Mouse (Mus musculus) cerebellum, postnatal 10 days (tissue): Measurements from ENCODE around the gene Trim11.
"Not testable (repeated sequence)": the region's sequence is repeated elsewhere in the genome, so short reads cannot be mapped to it uniquely, and the experiment has no call there.

Experiments
- DNase-seq, 2 experiments: peaks; one replicate each; pipeline ENCODE4 v3.0.0; 2021; ENCODE audit warnings: mixed read lengths in 2 of 2

Gene Trim11

GRCm38 (mm10) chr11:58978027-58978705 is at the start of gene Trim11:
Gene Trim11, plus strand, starts transcription at chr11:58978093.
- DNase-seq = peak; percentile 76 to 77

- DNase-seq = no peak
Observed at GRCm38 (mm10) chr11:58929055-58929454, 48.8 kb upstream of the Trim11 start.

GRCm38 (mm10) chr11:58929641-58930040 is 48.3 kb upstream of the Trim11 start:
- DNase-seq = no peak

GRCm38 (mm10) chr11:58930254-58930653 is 47.6 kb upstream of the Trim11 start:
- no peak for DNase-seq

- DNase-seq = peak in 1 of 2 experiments; percentile 40
Observed at GRCm38 (mm10) chr11:58931576-58931975, 46.3 kb upstream of the Trim11 start.

GRCm38 (mm10) chr11:58937909-58938308 is 40.0 kb upstream of the Trim11 start:
- DNase-seq = peak; percentile 57 to 58

- DNase-seq = peak; percentile 96
Observed at GRCm38 (mm10) chr11:58938322-58939087, 39.4 kb upstream of the Trim11 start, which contains the start of gene Rnf187. Gene Rnf187, minus strand, starts transcription at chr11:58938916.

GRCm38 (mm10) chr11:58939088-58939439 is 38.8 kb upstream of the Trim11 start:
- DNase-seq = no peak

- no peak for DNase-seq
Observed at GRCm38 (mm10) chr11:58944136-58944535, 33.8 kb upstream of the Trim11 start.

GRCm38 (mm10) chr11:58947306-58947705 is 30.6 kb upstream of the Trim11 start:
- peak in 1 of 2 experiments; percentile 51 for DNase-seq

GRCm38 (mm10) chr11:58947798-58948528 is 29.9 kb upstream of the Trim11 start:
- peak; percentile 85 for DNase-seq

GRCm38 (mm10) chr11:58948542-58949479 is 29.1 kb upstream of the Trim11 start, which contains the start of gene Hist3h2ba:
Gene Hist3h2ba, plus strand, starts transcription at chr11:58948920.
- peak; percentile 87 to 88 for DNase-seq

- DNase-seq = peak; percentile 89
Observed at GRCm38 (mm10) chr11:58949480-58950431, 28.1 kb upstream of the Trim11 start.

- peak in 1 of 2 experiments; percentile 15 for DNase-seq
Observed at GRCm38 (mm10) chr11:58951210-58951609, 26.7 kb upstream of the Trim11 start.

- peak; percentile 71 to 76 for DNase-seq
Observed at GRCm38 (mm10) chr11:58953351-58954169, 24.3 kb upstream of the Trim11 start.

GRCm38 (mm10) chr11:58954170-58954419 is 23.8 kb upstream of the Trim11 start:
- DNase-seq = not testable (repeated sequence)

GRCm38 (mm10) chr11:58954420-58955142 is 23.3 kb upstream of the Trim11 start, which contains the start of the genes Hist3h2a and Trim17:
Gene Hist3h2a, plus strand, starts transcription at chr11:58954685.
Gene Trim17, plus strand, starts transcription at chr11:58954685.
- DNase-seq = peak; percentile 93 to 94

- DNase-seq = peak; percentile 44 to 60
Observed at GRCm38 (mm10) chr11:58955143-58955867, 22.6 kb upstream of the Trim11 start.

- no peak for DNase-seq
Observed at GRCm38 (mm10) chr11:58955868-58956257, 22.0 kb upstream of the Trim11 start.
